Mouse (Mus musculus): ENCODE measurements at regions not wholly inside any gene's neighbourhood (a gene's known extent, or its start where the extent isn't known, plus 50 kb on each side); places are given as distances from the start of the nearest gene placed in this dataset.

DNA sequence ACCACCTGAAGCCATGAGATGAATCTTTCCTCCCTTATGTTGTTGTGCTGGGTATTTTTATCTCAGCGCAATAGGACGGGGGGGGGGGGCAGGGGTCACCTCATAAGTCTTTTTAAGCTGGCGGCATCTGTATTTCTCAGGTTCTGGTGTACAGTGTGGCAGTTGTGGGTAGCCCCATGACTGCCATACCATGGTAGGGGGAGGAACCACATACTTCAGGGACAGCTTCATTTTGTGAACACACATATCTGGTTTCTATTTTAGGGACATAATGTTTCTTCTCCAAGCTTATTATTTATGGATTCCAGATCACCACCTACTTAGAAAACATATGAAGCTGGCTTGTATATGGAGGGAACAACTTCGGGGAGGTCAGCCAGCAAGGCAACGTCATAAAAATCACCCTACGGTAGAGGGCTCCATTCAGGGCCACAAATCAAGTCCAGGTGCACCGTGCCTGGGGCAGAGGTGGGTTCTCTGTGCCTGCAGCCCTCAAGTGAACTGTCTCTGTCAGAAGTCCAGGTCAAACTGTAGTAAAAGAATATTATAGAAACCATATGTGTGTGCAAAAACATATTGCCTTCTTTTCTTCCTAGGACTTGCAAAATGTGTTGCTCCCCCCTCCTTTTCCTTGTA, 130.9 kb downstream of the Hhipl2 start:
- no peak for TF ChIP-seq POLR2A (IDR thresholded peaks at IDR 0.05; ENCODE audit: insufficient read length, low read depth)
- TF ChIP-seq MYOD1 (IDR thresholded peaks at IDR 0.05; ENCODE audit: control insufficient read depth in 1 of 3, insufficient read length in 2 of 3, low read depth in 2 of 3), result no peak
- no peak for TF ChIP-seq E2F4 (IDR thresholded peaks at IDR 0.05; ENCODE audit: insufficient read depth)
- TF ChIP-seq POLR2AphosphoS2 (IDR thresholded peaks at IDR 0.05; ENCODE audit: insufficient read length, low read depth), result no peak
